ENCODE assay signal across 8 mouse cellular contexts in genomic region chr6:127561231-127562020, GRCm38 (mm10). TPM values are rescaled to one million over a fixed set of nuclear protein-coding genes. Genes with fewer than 3 reads are reported as not detected.
DNase-seq lines count a peak whose midpoint lies in the region; ATAC-seq lines count a peak whose summit lies in the region.

TSS of gene Cracr2a (plus strand) at chr6:127561338.

- H3K9me3 ChIP-seq in embryonic facial prominence, embryonic 11.5 days (replicated peaks; ENCODE audit: control insufficient read depth, low read length), result no peaks in the 10 kb centered on the region
- H3K9me3 ChIP-seq in intestine, embryonic 16.5 days (ENCODE audit: control insufficient read depth, low read length), result no peaks in the 10 kb centered on the region
- no peaks in the 10 kb centered on the region for H3K9me3 ChIP-seq in limb, embryonic 10.5 days (replicated peaks)
- no peaks in the 10 kb centered on the region for H3K9me3 ChIP-seq in midbrain, embryonic 11.5 days (ENCODE audit: control insufficient read depth, low read length)

- H3K4me2 ChIP-seq in embryonic facial prominence, embryonic 11.5 days (ENCODE audit: low read depth, low read length), result peak within 1 kb of the TSS; percentile 65
- peak within 1 kb of the TSS; percentile 87 for H3K4me2 ChIP-seq in intestine, embryonic 16.5 days (ENCODE audit: low read depth, low read length)
- H3K4me2 ChIP-seq in midbrain, embryonic 11.5 days, result peak within 1 kb of the TSS; percentile 80

- WGBS in embryonic facial prominence, embryonic 11.5 days, result 0% methylated on average over 22 of the region's 22 CpGs
- WGBS in intestine, embryonic 16.5 days, result under 1% methylated on average over 22 of the region's 22 CpGs
- 0% methylated on average over 22 of the region's 22 CpGs for WGBS in limb, embryonic 10.5 days
- under 1% methylated on average over 22 of the region's 22 CpGs for WGBS in midbrain, embryonic 11.5 days

- H3K27ac ChIP-seq in embryonic facial prominence, embryonic 11.5 days (replicated peaks; ENCODE audit: low read depth, low read length), result no peak within 1 kb of the TSS
- H3K27ac ChIP-seq in intestine, embryonic 16.5 days (ENCODE audit: low read length), result peak within 1 kb of the TSS; percentile 69
- H3K27ac ChIP-seq in limb, embryonic 10.5 days, result peak within 1 kb of the TSS; percentile 87
- no peak within 1 kb of the TSS for H3K27ac ChIP-seq in midbrain, embryonic 11.5 days (ENCODE audit: low read depth, low read length)

- no peaks in the 10 kb centered on the region for H3K4me1 ChIP-seq in embryonic facial prominence, embryonic 11.5 days (ENCODE audit: control insufficient read depth, insufficient read depth, low read length)
- H3K4me1 ChIP-seq in intestine, embryonic 16.5 days (ENCODE audit: control insufficient read depth, insufficient read depth, low read length), result peaks cover 8% of the 10 kb centered on the region; the same call in 1 of the 2 replicates
- H3K4me1 ChIP-seq in limb, embryonic 10.5 days, result peaks cover 22% of the 10 kb centered on the region
- peaks cover 2% of the 10 kb centered on the region; the same call in 1 of the 2 replicates for H3K4me1 ChIP-seq in midbrain, embryonic 11.5 days (ENCODE audit: control insufficient read depth, insufficient read depth, low read length)

- H3K27me3 ChIP-seq in embryonic facial prominence, embryonic 11.5 days (ENCODE audit: control insufficient read depth, insufficient read depth, low read length), result no peaks in the 10 kb centered on the region
- no peaks in the 10 kb centered on the region for H3K27me3 ChIP-seq in intestine, embryonic 16.5 days (replicated peaks; ENCODE audit: control insufficient read depth, insufficient read depth, low read length)
- H3K27me3 ChIP-seq in limb, embryonic 10.5 days (ENCODE audit: low read depth, poor library complexity, severe bottlenecking), result 0 out of 2 replicates have a peak, but pooled peaks cover 10% of the 10 kb centered on the region
- H3K27me3 ChIP-seq in midbrain, embryonic 11.5 days (ENCODE audit: control insufficient read depth, insufficient read depth, low read length), result no peaks in the 10 kb centered on the region

- DNase-seq in layer of hippocampus, adult 11-12 months (ENCODE audit: low spot score), result peak; percentile 76
- no peak for DNase-seq in layer of hippocampus, adult 9-10 months (ENCODE audit: low spot score)
- peak; percentile 86 for DNase-seq in embryonic facial prominence, embryonic 11.5 days (ENCODE audit: low spot score)
- DNase-seq in limb, embryonic 10.5 days (ENCODE audit: low spot score), result peak; percentile 86
- DNase-seq in midbrain, embryonic 11.5 days (ENCODE audit: low spot score, missing footprints), result peak; percentile 97
- DNase-seq in skeletal muscle tissue, adult 2 months (ENCODE audit: low read depth, low spot score), result peak; percentile 63

- peak; percentile 84 for ATAC-seq in embryonic facial prominence, embryonic 11.5 days (replicated peaks; ENCODE audit: insufficient number of reproducible peaks, low FRiP score, low TSS enrichment, low read depth)
- ATAC-seq in granulocyte monocyte progenitor cell, adult 5-6 weeks (replicated peaks; ENCODE audit: poor library complexity, severe bottlenecking), result peak; percentile 84
- peak; percentile 98 for ATAC-seq in intestine, embryonic 16.5 days
- peak; percentile 93 for ATAC-seq in midbrain, embryonic 11.5 days (ENCODE audit: low FRiP score)

- H3K36me3 ChIP-seq in embryonic facial prominence, embryonic 11.5 days (replicated peaks; ENCODE audit: control insufficient read depth, insufficient read depth, low read depth, low read length), result no peaks in the 10 kb centered on the region
- H3K36me3 ChIP-seq in intestine, embryonic 16.5 days (ENCODE audit: control insufficient read depth, insufficient read depth, low read length), result no peaks in the 10 kb centered on the region
- H3K36me3 ChIP-seq in limb, embryonic 10.5 days, result no peaks in the 10 kb centered on the region
- H3K36me3 ChIP-seq in midbrain, embryonic 11.5 days (ENCODE audit: control insufficient read depth, insufficient read depth, low read length), result no peaks in the 10 kb centered on the region

- H3K9ac ChIP-seq in embryonic facial prominence, embryonic 11.5 days (replicated peaks; ENCODE audit: low read length), result peak within 1 kb of the TSS; percentile 32
- peak within 1 kb of the TSS; percentile 77 for H3K9ac ChIP-seq in intestine, embryonic 16.5 days (ENCODE audit: low read depth, low read length)
- H3K9ac ChIP-seq in midbrain, embryonic 11.5 days (ENCODE audit: low read length), result peak within 1 kb of the TSS; percentile 53

- peak within 1 kb of the TSS; percentile 34 for H3K4me3 ChIP-seq in embryonic facial prominence, embryonic 11.5 days (ENCODE audit: low read depth, low read length)
- H3K4me3 ChIP-seq in intestine, embryonic 16.5 days (ENCODE audit: low read length), result peak within 1 kb of the TSS; percentile 66
- H3K4me3 ChIP-seq in limb, embryonic 10.5 days, result peak within 1 kb of the TSS; percentile 62
- H3K4me3 ChIP-seq in midbrain, embryonic 11.5 days (ENCODE audit: low read depth, low read length), result peak within 1 kb of the TSS; percentile 43

RNA-seq across cellular contexts. Expression of gene Cracr2a, which starts in this region (rescaled TPM):
- polyA plus RNA-seq in embryonic facial prominence, embryonic 11.5 days (2014; fragmentation: Nextera tagmentation; extraction: Ambion mirVana), result 0.46 and 0.79 TPM in 2 replicates
- 8.6 and 9.4 TPM in 2 replicates for total RNA-seq in granulocyte monocyte progenitor cell, adult 5-6 weeks (2014; fragmentation: Nextera tagmentation)
- total RNA-seq in granulocyte monocyte progenitor cell, adult 5-6 weeks (2017), result 9.5 and 9.6 TPM in 2 replicates
- polyA plus RNA-seq in intestine, embryonic 16.5 days (2015; fragmentation: Nextera tagmentation; extraction: Ambion mirVana), result 2.6 and 3.6 TPM in 2 replicates
- polyA plus RNA-seq in limb, embryonic 10.5 days (2016; fragmentation: Nextera tagmentation; extraction: Ambion mirVana), result 1.8 and 2.1 TPM in 2 replicates
- 0.34 and 0.87 TPM in 2 replicates for polyA plus RNA-seq in midbrain, embryonic 11.5 days (2014; fragmentation: Nextera tagmentation; extraction: Ambion mirVana)

Comparison
In these comparisons a context has a peak if more than half of its experiments do, and no peak if none do; other contexts are left out.
1. Peak in DNase-seq, ATAC-seq, H3K4me3 ChIP-seq, H3K9ac ChIP-seq and H3K4me2 ChIP-seq in embryonic facial prominence, embryonic 11.5 days; RNA of the gene not detected or under 1 TPM.
2. Peak in DNase-seq, ATAC-seq, H3K4me3 ChIP-seq, H3K9ac ChIP-seq and H3K4me2 ChIP-seq in midbrain, embryonic 11.5 days; RNA of the gene not detected or under 1 TPM.
3. H3K27ac ChIP-seq: peak in intestine, embryonic 16.5 days (single experiment) and limb, embryonic 10.5 days (single experiment); none in embryonic facial prominence, embryonic 11.5 days (single experiment) and midbrain, embryonic 11.5 days (single experiment).
4. Peak in every context shown above with its lines, with median percentiles within 50 percentile points of each other: ATAC-seq, H3K4me2 ChIP-seq, H3K4me3 ChIP-seq and H3K9ac ChIP-seq.